Mouse (Mus musculus) hindbrain, embryonic 14.5 days (tissue): ENCODE data around the gene Adamtsl2. TPM values are rescaled to one million over a fixed set of nuclear protein-coding genes. Genes with fewer than 3 reads are reported as not detected.
A peak's percentile ranks its signal among the peaks of the same experiment; 100 is the strongest.

Experiments
- ATAC-seq: fragments of 200-750 bp; cut with Nextera tagmentation; 2 replicates; pipeline ENCODE4 v1.8.0; 2017; ENCODE audit warnings: moderate number of reproducible peaks, mild to moderate bottlenecking, moderate TSS enrichment, moderate library complexity; ENCODE audit not compliant: low FRiP score
- DNase-seq: peaks from one replicate; pipeline ENCODE4 v3.0.0-alpha.2; 2015; ENCODE audit warnings: low spot score
- H3K27ac ChIP-seq: fragments of 300-500 bp; sonication (generic); 2 replicates; pipeline ENCODE4 v1.5.1; 2014; ENCODE audit warnings: mild to moderate bottlenecking, moderate library complexity
- H3K27me3 ChIP-seq: fragments of 300-500 bp; sonication (generic); 2 replicates; pipeline ENCODE4 v1.6.1; 2014; ENCODE audit warnings: mild to moderate bottlenecking, low read length, mixed read lengths; ENCODE audit not compliant: control insufficient read depth, insufficient read depth
- H3K36me3 ChIP-seq: fragments of 300-500 bp; sonication (generic); replicated peaks from 2 replicates; pipeline ENCODE4 v1.6.1; 2014; ENCODE audit not compliant: control insufficient read depth, insufficient read depth
- H3K4me1 ChIP-seq: fragments of 300-500 bp; sonication (generic); replicated peaks from 2 replicates; pipeline ENCODE4 v1.6.1; 2014; ENCODE audit warnings: antibody characterized with exemption, low read length, mixed read lengths; ENCODE audit not compliant: control insufficient read depth, insufficient read depth
- H3K4me2 ChIP-seq: fragments of 300-500 bp; sonication (generic); replicated peaks from 2 replicates; pipeline ENCODE4 v1.6.1; 2014; ENCODE audit warnings: mild to moderate bottlenecking, moderate library complexity
- H3K4me3 ChIP-seq: fragments of 300-500 bp; sonication (generic); replicated peaks from 2 replicates; pipeline ENCODE4 v1.5.1; 2014; ENCODE audit warnings: mild to moderate bottlenecking, low read length
- H3K9ac ChIP-seq: fragments of 300-500 bp; sonication (generic); 2 replicates; pipeline ENCODE4 v1.6.1; 2014
- H3K9me3 ChIP-seq: fragments of 300-500 bp; sonication (generic); 2 replicates; pipeline ENCODE4 v1.6.1; 2016; ENCODE audit warnings: low read length; ENCODE audit not compliant: control insufficient read depth
- WGBS: fragments of 180-500 bp; shearing (Covaris S2); extraction: QIAGEN DNeasy Blood & Tissue Kit; methylation state at CpG from one replicate; pipeline ENCODE4 v1.1.7; 2014; 5-methylcytosine and 5-hydroxymethylcytosine counted together
- polyA plus RNA-seq: library from polyadenylated mRNA; unstranded; fragments of >200 nt; fragmentation: Nextera tagmentation; extraction: Ambion mirVana; gene quantifications from 2 replicates; pipeline ENCODE4 v1.2.1, GENCODE M21; 2014

The Adamtsl2 gene
- polyA plus RNA-seq, 1 experiment from 2014 or later = 9.1 TPM

- Histone ChIP-seq H3K4me3 (no peak overlapping the region), H3K27ac (no peak overlapping the region), H3K9ac (no peak overlapping the region), H3K27me3 (no peaks in the 10 kb centered on the region), H3K36me3 (no peaks in the 10 kb centered on the region), H3K4me2 (no peak overlapping the region), H3K9me3 (no peaks in the 10 kb centered on the region), H3K4me1 (peaks cover 16% of the 10 kb centered on the region)
- DNase-seq = no peak
- 81% methylated on average over 12 of the region's 12 CpGs for WGBS
- ATAC-seq = no peak
These were observed 4.7 kb downstream of the Adamtsl2 start for GRCm38 (mm10) chr2:27083761-27084475.

- 56% methylated on average over 8 of the region's 8 CpGs for WGBS
These were observed 5.8 kb downstream of the Adamtsl2 start for GRCm38 (mm10) chr2:27084963-27085362.

GRCm38 (mm10) chr2:27085801-27086200 is 6.6 kb downstream of the Adamtsl2 start:
- Histone ChIP-seq H3K27ac (no peak overlapping the region), H3K36me3 (no peaks in the 10 kb centered on the region), H3K9ac (no peak overlapping the region), H3K4me3 (no peak overlapping the region), H3K4me2 (no peak overlapping the region), H3K4me1 (peaks cover 5% of the 10 kb centered on the region), H3K27me3 (no peaks in the 10 kb centered on the region), H3K9me3 (no peaks in the 10 kb centered on the region)
- 50% methylated on average over 2 of the region's 2 CpGs for WGBS
- peak; percentile 47 for DNase-seq
- no peak for ATAC-seq

More at GRCm38 (mm10) chr2:27084963-27085362, 5.8 kb downstream of the Adamtsl2 start:
- ATAC-seq = no peak
- H3K4me2 ChIP-seq = no peak overlapping the region
- no peaks in the 10 kb centered on the region for H3K27me3 ChIP-seq
- no peaks in the 10 kb centered on the region for H3K9me3 ChIP-seq
- peaks cover 6% of the 10 kb centered on the region for H3K4me1 ChIP-seq
- H3K4me3 ChIP-seq = no peak overlapping the region
- no peak overlapping the region for H3K27ac ChIP-seq
- no peaks in the 10 kb centered on the region for H3K36me3 ChIP-seq
- H3K9ac ChIP-seq = no peak overlapping the region
- no peak for DNase-seq

- H3K9me3 ChIP-seq = no peaks in the 10 kb centered on the region
- H3K9ac ChIP-seq = no peak overlapping the region
- H3K4me2 ChIP-seq = no peak overlapping the region
- no peaks in the 10 kb centered on the region for H3K36me3 ChIP-seq
- H3K27ac ChIP-seq = no peak overlapping the region
- no peak overlapping the region for H3K4me3 ChIP-seq
- WGBS = 83% methylated on average over 4 of the region's 4 CpGs
- H3K4me1 ChIP-seq = peaks cover 5% of the 10 kb centered on the region
- ATAC-seq (no peak), DNase-seq (no peak)
- H3K27me3 ChIP-seq = no peaks in the 10 kb centered on the region
These were observed 7.4 kb downstream of the Adamtsl2 start for GRCm38 (mm10) chr2:27086483-27087010.

- Histone ChIP-seq H3K27ac (no peak overlapping the region; the same call in 1 of the 2 replicates), H3K27me3 (no peaks in the 10 kb centered on the region), H3K4me3 (no peak overlapping the region), H3K9me3 (no peaks in the 10 kb centered on the region), H3K9ac (no peak overlapping the region), H3K36me3 (no peaks in the 10 kb centered on the region), H3K4me2 (no peak overlapping the region), H3K4me1 (peaks cover 5% of the 10 kb centered on the region)
- ATAC-seq (no peak), DNase-seq (no peak)
- 88% methylated on average over 5 of the region's 5 CpGs for WGBS
These were observed 8.4 kb downstream of the Adamtsl2 start for GRCm38 (mm10) chr2:27087581-27087980.

- Histone ChIP-seq H3K27ac (no peak overlapping the region; the same call in 1 of the 2 replicates), H3K9me3 (no peaks in the 10 kb centered on the region), H3K4me1 (peaks cover 5% of the 10 kb centered on the region), H3K9ac (no peak overlapping the region), H3K4me3 (no peak overlapping the region), H3K4me2 (no peak overlapping the region), H3K36me3 (no peaks in the 10 kb centered on the region), H3K27me3 (no peaks in the 10 kb centered on the region)
- DNase-seq (no peak), ATAC-seq (no peak)
- 64% methylated on average over 18 of the region's 18 CpGs for WGBS
These were observed 9.0 kb downstream of the Adamtsl2 start for GRCm38 (mm10) chr2:27088071-27088644.

- H3K27ac ChIP-seq = no peak overlapping the region
- no peaks in the 10 kb centered on the region for H3K9me3 ChIP-seq
- no peak overlapping the region for H3K4me2 ChIP-seq
- no peak overlapping the region for H3K9ac ChIP-seq
- H3K36me3 ChIP-seq = no peaks in the 10 kb centered on the region
- H3K4me1 ChIP-seq = peaks cover 5% of the 10 kb centered on the region
- DNase-seq (no peak), ATAC-seq (no peak)
- WGBS = 78% methylated on average over 5 of the region's 5 CpGs
- no peak overlapping the region for H3K4me3 ChIP-seq
- no peaks in the 10 kb centered on the region for H3K27me3 ChIP-seq
These were observed 9.5 kb downstream of the Adamtsl2 start for GRCm38 (mm10) chr2:27088700-27089099.

- 61% methylated on average over 1 of the region's 1 CpGs for WGBS
- no peak overlapping the region for H3K9ac ChIP-seq
- no peak overlapping the region for H3K4me3 ChIP-seq
- no peak for DNase-seq
- H3K27me3 ChIP-seq = no peaks in the 10 kb centered on the region
- no peaks in the 10 kb centered on the region for H3K36me3 ChIP-seq
- no peak overlapping the region for H3K27ac ChIP-seq
- peaks cover 5% of the 10 kb centered on the region for H3K4me1 ChIP-seq
- no peak overlapping the region for H3K4me2 ChIP-seq
- H3K9me3 ChIP-seq = no peaks in the 10 kb centered on the region
- no peak for ATAC-seq
These were observed 10.1 kb downstream of the Adamtsl2 start for GRCm38 (mm10) chr2:27089238-27089637.

GRCm38 (mm10) chr2:27095178-27095577 is 16.0 kb downstream of the Adamtsl2 start:
- Histone ChIP-seq H3K9me3 (no peaks in the 10 kb centered on the region), H3K4me3 (no peak overlapping the region), H3K27me3 (no peaks in the 10 kb centered on the region), H3K27ac (no peak overlapping the region), H3K4me1 (peaks cover 22% of the 10 kb centered on the region), H3K9ac (no peak overlapping the region), H3K4me2 (no peak overlapping the region), H3K36me3 (no peaks in the 10 kb centered on the region)
- 96% methylated on average over 7 of the region's 7 CpGs for WGBS
- DNase-seq = no peak
- ATAC-seq = no peak
